Mouse (Mus musculus) cerebellum, adult 9-11 months (tissue): ENCODE measurements at regions not wholly inside any gene's neighbourhood (a gene's known extent, or its start where the extent isn't known, plus 50 kb on each side); places are given as distances from the start of the nearest gene placed in this dataset.

ENCODE experiments used
- DNase-seq: peaks from one replicate; pipeline ENCODE4 v3.0.0; 2022

DNA sequence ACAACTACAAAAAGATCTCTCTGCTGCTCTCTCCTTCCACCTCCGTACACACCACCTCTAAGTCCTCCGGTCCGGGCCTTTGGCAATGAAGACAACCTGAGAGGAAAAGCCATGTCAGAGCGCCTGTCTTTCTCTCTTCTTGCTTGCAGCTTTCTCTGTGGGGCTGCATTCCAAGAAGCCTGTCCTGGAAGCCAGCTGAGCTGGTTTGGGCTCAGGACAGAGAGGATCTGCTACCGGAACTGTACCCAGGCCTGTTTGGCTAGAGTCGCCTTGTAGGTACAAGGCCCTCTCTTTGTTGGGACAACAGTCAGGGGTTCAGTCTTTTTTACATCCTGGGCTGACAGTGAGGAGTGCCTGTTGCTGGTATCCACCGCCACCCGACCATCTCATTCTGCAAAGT lies 321.4 kb downstream of the Med13l start:
- no peak for DNase-seq

DNA sequence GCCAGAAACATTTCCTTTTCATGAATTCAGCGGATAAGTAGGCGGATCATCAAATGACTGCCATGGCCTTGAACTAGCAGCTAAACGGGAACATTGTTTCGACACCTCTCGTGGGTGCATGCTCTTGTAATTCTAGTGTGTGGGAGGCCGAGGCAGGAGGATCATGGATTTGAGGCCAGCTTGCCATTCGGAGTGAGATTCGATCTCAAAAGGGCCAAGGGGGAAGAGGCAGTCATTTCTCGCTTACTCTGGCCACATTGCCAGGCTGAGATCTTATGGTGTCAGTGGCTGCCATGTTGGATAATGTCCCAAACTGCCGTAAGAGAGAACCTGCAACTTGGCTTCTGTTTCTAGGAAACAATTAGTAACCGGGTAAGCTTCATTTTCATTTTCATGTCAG lies 327.7 kb downstream of the Med13l start:
- DNase-seq = no peak

DNA sequence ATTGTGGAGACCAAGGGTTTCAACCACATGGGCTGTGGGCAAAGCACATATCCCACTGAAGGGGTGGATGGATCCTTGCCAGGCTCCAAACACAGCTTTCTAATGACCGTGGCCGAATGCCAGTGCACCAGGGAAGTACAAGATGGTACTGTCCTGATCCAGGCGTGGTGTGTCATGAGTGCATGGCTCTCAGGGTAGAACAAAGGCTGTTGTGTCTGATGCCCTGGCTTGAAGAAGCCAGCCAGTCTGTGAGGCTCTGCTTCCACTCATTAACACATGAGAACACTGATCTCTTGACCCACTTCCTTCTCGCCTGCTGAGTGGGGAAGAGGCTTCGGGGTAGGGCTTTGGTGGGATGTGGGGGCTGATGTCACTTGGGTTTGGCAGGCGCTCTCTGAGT lies 330.7 kb downstream of the Med13l start:
- peak; percentile 8 for DNase-seq

DNA sequence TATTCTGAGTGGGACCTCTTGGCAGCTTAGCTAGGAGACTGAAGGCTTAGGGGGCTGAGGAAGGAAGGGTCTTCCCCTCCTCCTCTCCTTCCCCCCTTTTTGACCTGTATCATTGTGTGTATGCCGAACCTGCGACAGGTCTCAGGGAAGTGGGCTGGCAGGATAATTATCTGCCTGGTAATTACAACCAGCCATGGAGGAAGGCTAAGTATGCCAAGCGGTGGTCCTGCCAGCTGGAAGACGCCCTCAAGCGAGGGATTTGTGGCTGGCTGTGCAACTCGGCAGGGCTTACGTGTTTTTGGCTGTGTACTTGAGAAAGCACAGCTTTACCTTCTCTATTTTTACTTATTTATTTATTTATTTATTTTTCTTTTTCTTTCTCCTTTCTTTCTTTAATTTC lies 347.7 kb downstream of the Med13l start:
- DNase-seq = no peak

DNA sequence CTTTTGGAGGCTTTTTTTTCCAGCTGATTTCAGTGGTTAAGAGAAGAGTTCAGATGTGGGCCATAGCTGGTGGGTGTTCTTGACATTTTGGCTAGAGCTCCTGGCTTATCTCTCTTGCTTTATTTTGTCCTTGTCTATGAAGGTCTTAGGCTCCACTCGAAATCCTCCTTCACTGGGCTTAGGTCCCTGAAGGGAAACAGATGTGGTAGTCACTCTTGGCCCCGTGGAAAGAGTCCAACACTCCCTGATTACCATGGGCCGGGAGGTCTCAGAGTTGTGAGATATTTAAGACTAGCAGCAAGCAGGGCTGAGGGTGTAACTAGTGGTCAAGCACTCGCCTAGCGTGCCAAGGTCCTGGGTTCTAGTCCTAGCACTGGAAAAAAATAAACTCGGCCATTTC lies 349.3 kb downstream of the Med13l start:
- DNase-seq = no peak

DNA sequence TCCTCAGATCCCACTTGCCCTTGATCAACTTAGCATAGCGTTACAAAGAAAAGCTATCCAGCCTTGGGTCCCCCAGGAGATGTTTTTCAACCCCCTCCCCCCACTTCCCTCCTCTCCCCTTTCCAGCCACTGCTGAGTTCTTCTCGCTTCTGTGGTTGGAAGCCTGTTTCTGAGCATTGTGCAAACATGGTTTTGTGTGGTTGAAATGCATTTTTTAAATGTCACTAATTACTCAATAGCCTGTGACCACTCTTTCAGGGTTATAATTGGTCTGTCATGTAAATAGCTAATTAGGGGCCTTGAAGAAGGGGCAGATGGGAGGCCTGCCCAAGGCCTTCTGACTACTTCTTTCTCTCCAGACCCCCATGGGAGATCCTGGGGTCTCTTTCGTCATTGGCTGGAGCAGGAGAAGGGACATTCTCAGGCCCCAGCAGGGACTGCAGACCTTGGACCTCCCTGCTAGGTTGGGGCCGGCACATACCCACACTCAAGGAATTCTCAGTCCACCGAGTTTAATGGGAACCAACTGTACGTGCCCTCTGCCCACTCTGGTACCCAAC lies 353.8 kb downstream of the Med13l start:
- no peak for DNase-seq

DNA sequence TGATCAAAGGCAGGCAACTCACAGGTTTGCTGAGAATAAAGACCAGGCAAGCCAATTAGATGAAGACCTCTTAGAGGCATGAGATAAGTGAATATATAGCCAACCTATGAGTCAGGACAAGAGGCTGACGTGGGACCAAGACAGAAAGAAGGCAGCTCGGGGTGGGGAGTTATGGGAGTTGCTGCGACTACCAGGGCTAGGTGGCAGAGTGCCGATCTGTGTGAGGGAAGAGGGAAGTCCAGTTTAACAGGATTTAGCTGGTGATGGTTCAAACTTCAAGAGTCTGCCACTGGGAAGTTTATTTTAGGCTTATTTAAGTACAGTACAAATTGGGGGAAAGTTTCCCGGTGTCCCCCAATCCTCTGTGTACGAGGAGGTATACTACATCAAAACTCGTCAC lies 362.9 kb downstream of the Med13l start:
- DNase-seq = no peak

DNA sequence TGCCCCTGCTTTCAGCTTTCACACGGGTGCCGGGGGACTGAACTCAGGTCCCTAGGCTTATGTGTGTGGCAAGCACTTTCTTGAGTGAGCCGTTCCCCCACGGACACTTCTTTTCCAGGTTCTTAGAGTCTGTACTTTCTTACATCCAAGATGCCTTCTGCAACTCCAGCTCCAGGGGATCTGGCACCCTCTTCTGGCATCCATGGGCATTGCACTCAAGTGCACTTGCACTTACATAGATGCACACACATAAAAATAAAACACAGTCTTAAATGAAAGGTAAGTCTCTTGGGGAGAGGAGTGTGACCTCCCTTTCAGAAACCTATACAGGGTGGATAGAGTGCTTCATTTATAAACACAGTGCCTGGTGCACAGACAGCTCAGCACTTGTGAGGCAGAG lies 368.6 kb downstream of the Med13l start:
- DNase-seq = no peak

DNA sequence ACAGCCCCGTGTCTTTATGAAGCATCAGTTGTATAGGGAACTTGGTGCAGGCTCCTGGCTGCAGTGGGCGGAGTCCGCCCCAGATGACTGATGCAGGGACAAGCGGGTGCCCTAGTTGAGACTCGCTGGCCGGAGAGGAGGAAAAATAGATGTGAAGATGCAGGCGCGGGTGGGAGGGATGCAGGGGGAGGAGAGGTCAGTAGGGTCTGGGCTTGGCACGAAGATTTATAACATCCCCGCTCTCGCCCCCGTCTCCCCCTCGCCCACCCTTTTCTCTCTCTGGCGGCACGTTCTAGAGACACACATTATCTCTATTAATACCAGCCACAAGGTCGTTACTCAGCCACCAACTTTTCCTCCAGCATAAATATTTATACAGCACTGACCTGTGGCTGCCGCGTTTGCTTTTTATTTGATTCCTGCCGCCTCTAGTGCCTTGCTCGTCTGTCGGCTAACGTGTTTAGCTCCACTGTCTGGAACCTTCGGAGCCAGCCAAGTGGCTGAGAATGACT lies 369.6 kb downstream of the Med13l start:
- DNase-seq = no peak

DNA sequence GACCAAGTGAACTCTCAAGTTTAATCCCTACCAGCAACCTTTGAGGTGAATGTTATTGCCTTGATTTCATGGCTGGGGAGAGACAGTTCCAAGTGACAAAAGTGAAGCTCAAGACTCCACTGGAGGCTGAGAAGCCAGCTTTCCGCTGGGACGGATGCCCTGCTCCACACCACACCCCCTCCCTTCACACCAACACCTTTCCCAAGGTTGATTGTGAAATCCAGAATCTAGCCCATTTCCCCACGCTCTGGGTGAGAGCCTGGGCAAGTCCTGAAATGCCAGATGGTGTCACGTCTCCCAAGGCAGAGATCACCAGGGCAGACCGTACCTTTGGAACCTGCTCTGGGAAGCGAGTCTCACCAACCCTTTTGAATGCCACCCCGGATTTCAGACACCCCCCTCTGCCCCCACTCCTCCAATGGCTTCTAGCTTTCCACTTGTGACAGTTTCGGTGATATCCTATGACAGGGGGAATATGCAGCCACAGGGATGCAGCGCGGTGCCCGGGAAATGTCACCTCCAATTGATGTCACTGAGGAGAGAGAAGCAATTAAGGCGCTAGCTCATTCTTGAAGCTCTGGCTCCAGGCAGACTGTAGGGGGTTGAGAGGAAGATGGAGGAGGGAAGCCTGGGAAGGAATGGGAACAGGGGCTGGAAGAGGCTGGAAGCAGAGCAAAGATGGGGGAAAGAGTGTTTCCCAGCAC lies 379.0 kb downstream of the Med13l start:
- DNase-seq = no peak

DNA sequence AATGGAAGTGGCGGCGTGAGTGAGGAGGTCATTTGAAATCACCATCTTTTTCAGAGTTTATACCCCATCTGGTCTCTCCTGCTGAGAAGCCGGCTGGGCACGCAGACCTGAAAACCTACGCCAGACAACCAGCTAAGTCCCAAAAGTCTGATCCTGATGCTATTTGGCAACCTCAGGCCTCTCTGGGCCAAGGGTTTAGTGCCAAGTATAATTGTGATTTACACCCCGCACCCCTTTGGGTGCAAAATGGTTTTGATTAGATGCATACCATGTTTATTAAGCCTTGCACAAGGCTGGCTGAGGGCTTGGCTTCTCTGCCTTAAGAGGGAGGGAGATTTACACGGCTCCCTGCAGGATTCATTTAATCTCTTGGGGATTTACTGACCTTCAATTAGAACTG lies 383.8 kb downstream of the Med13l start:
- no peak for DNase-seq

DNA sequence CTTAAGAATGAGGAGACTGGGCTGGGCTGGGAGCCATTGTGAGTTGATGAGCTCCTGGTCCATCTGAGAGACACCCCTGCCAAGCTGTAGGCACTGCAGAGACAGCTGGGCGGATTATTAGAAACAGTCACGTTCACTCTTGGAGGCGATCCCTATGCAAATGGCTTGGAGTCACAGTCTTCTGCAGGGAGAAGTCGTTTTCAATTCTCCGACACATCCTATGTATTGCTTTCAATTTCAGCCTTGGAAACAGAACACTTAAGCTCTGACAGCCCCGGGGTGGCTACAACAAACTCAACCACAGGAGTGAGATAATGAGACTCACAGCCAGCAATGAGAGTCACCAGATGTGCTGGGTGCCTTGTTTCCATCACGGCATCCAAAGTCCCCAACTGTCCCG lies 385.6 kb downstream of the Med13l start:
- no peak for DNase-seq

DNA sequence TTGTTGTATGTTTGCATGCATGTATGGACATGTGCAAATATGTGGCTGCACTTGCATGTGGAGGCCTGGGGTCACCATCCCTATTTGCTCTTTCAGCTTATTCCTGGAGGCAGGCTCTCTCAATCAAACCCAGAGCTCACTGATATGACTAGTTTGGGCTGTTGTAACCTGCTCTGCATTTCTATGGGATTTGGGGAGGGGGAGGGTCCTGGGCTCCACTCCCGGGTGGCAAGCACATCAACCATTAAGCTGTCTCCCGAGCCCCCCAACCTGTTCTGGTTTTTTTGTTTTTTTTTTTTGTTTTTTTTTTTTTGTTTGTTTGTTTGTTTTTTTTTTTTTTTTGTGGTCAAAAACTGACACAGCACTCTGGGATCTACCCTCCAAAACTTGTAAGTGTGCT lies 386.5 kb downstream of the Med13l start:
- no peak for DNase-seq

DNA sequence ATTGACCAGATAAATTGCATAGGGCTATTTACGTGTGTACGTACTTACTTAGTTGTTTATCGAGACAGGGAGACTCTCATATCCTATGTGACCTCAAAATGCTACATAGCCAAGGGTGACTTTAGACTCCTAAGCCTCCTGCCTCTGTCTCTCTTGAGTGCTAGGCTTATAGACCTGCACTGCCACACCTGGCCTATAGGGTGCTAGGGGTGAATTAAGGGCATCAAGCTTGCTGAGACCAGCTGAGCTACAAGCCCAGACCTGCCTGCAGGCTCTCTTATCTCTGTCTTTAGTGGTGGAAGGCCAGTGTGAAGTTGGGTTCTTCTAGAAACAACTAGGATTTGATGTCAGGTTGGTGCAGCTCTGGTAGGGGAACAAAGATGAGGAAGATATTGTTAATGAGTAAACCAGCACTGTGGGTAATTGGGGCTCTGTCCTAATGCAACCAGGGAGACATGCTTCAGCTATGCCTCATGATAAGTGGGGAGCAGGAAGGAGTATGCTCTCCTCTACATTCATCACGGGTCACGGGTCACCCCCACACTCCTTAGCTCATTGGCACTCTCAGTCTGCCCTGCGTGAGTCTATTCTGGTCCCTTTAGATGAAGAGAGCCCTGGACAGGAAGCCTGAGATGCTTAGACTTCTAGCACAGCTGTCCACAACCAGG lies 387.8 kb downstream of the Med13l start:
- DNase-seq = no peak

DNA sequence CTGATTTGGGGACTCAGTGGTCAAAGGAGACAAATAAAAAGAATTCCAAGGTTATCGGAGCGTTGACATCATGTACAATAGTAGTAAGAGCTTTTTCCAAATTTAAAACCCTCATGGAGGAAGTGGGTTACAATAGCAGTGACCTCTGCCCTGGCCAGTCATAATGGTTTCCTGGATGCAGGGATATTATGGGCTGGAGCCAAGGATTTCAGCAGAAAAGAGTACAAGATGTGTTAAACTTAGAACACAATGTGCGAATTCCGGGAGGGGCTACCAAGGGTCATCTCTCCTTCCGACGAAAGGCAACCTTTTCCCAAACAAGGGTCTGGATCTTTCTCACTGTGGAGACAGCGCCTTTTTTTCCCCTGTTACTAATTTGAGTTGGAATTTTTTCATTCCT lies 390.6 kb downstream of the Med13l start:
- DNase-seq = no peak

DNA sequence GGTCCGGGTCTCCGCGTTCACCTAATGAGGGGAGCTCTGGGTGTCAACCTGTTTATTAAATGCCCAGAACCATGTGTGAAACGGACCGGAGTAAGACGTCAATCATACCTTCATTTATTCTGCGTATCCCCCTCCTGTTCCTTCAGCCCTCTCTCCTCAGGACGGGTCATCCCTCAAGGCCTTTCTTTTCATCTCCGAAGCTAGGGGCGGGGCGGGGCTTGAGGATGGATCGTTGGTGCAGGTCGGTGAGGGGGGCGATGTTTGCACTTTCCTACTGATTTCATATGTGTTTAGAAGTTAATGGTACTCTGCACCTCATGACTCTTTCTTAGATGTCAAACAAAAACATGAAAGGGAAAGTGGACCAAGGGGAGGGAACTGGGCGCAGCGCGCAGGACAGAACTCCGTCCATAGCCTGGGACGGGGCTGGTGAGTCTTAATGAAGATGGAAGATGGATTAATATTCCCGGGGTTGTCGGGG lies 400.1 kb downstream of the Med13l start:
- no peak for DNase-seq

DNA sequence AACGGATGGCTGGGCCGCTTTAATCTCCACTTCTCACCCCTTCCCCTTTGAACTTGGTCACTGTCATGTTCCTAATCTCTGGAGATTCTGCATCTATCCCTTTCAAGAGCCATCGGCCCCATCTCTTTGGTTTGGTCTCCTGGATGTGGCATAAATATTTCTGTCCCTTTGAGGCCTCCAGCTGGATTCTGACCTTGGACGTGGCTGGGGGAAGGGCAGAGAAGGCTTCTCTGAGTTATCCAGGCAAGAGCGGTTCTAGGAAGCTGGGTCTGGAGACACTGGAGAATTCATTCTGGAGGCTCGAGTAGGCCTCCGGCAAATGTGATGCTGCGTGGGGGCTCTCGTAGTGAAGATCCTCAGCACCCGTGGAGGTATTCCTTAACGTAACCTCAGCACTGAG lies 400.6 kb downstream of the Med13l start:
- DNase-seq = no peak

DNA sequence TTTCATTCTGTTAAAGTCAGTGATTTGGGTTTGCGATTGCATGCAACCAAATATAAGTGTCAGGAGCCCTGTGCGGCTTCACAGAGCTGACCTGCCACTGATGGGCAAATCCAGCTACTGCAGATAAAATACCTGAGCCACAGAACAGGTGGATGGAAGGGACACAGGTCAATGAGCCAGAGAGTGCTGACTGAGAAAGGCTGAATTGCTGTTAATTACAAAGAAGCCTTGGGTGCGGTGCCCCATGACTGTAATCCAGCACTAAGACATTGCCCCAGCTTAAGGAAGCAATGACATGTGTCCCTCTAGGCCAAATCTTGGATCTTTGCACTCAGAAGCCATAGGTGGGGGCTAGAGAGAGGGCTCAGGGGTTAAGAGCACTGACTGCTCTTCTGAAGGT lies 401.7 kb downstream of the Med13l start:
- DNase-seq = no peak

DNA sequence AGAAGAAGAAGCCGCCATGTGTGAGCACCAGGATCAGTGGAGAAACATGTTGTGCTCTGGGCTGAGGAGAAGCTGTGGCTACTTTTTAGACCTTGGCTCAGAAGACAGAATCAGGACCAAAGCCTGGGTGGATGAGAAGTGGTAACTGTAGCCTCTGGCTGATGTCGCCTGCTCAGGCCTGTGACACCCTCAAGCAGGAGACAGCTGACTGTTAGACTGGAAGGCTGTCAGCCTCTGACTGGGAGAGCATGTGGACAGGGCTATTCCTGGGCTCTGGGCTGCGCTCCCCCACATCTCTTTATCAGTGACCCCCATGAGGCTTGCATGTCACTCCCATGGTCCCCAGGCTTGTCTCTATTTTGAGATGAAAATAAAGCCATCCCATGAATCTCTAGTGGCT lies 402.5 kb downstream of the Med13l start:
- no peak for DNase-seq

DNA sequence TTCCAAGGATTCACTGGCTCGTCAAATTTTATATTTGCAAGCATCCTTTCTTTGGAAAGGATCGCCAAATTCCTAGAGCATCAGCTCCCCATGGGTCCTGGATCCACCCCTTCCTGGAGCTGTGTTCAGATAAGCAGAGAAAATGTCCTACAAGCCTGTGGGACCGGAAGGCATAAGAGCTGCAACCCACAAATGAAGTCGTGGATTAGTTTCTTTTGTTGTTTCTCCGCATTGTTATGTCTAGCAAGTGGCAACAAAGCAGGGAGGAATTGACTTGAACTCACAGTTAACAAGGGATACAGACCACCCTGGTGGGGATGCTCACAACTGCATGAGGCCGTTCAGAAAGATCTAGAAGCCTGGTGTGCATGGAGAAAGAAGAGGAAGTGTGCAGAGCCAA lies 406.4 kb downstream of the Med13l start:
- no peak for DNase-seq

DNA sequence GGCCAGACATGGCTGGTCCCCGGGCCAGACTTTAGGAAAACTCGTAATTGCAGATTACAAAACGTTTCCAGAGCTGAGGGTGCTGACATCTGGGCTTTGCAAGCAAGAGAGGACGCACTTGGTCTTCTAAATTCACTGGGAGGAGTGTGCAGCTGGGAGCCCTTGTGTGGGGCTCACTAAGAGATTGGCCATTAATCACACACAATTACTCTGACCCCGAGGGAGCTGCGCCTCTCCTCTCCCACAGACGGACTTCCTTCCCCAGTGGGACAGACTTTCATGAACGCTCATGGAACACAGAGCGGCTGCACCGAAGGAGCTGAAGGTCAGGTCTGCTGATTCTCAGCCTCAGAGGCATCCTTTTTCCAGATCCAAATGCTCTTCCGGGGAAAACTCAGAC lies 407.2 kb downstream of the Med13l start:
- no peak for DNase-seq

DNA sequence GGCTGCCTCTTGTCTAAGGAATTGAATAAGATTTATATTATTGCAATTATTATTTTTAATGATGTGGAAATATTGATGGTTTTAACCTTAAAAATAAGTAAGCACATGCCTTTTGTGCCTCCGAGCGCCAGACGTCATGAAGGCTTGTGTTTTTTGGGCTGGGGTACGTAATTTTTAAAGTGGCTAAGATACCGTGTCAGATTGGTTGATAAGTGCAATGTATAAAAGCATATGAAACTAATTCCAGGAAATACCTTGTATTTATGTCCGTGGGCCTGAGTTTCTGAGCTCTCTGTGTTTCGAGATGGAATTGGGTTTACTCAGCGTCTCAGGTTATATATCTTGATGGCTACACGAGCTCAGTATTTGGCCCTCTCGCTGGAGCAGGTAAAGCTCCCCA lies 414.7 kb downstream of the Med13l start:
- DNase-seq = no peak

DNA sequence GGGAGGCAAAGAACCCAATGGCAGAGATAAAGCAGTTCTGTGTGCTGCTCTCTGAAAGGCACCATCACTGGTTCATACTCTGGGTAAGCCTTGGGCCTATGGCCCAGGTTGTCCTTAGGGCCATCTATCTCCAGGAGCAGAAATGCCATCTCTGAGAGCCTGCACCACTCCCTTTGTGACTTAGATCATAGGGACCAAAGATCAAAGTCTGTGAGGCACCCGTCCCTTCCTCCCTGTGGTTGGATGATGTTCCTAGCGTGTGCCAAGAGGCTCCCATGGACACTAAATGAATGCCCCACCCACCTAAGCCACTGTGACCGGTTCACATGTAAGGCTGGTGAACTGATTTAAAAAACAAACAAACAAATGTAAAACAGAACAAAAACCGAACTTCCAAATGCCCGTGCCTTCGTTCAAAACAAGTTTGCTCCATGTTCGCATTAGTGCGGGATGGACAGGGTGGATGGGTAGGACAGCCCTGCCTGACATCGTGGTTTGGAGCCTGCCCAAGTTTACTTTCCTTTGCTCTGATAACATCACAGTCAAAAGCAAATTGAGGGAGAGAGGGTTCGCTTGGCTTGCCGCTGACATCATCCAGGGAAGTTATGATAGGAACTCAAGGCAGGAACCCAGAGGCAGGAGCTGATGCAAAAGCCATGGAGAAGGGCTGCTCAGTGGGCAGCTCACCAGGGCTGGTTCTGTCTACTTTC lies 418.6 kb downstream of the Med13l start:
- no peak for DNase-seq

DNA sequence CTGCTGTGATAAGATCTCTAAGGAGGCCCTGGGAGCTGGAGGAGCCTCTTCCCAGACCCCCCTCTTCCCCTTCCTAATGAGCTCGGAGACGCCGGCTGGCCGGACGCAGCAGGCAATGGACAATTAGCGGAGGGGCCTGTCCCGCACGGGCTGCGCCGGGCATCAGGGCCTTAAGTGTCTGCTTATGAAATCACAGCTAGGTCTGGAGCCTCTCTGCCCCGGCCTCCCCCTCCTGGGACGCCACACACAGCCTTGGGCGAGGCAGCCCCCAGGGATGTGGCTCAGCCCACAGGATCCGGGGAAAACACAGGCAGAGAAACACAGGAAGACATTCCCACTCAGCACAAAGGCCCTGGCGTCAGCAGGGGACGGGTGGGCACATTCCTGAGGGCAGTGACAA lies 420.6 kb downstream of the Med13l start:
- DNase-seq = no peak
